Mouse (Mus musculus) ovary, adult 18-20 months (tissue): ENCODE measurements around the gene Ier3.
"Not testable (repeated sequence)": the region's sequence is repeated elsewhere in the genome, so short reads cannot be mapped to it uniquely, and the experiment has no call there.

ENCODE experiments used
- DNase-seq: peaks from one replicate; pipeline ENCODE4 v3.0.0; 2022; ENCODE audit warnings: low spot score, mixed read lengths

Ier3 gene

DNA sequence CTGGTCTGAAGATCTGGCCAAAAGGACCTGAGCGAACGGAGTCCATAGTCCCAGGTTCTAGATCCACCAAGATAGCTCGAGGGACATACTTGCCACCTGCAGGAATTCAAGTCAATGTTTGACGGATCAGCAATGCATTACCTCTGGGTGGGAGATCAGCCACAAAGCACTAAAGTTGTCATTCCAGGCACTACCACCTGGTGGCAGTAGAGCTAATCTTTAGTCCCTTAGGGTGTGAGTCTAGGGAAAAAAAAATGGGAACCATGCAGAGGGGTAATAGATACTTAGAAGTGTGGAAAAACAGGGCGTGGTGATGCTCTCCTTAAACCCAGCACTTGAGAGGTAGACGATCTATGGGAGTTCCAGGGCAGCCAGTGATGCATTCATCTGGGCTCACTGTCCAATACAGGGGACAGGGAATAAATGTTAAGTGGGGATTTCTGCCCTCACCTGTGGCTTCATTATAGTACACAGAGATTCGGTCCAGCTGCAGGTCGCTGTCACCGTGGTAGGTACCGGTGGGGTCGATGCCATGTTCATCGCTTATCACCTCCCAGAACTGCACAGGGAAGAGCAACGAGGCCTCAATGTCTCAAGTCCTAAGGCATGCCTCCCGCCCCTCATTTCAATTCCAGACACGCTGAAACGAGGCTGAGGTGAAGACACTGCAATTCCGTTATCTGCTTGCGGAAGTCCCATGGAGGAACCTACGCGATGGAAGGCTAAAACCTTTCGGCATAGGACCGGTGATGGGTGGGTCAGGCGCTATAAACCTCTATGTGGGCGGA, 14.9 kb downstream of the Ier3 start:
- peak; percentile 47 for DNase-seq

GRCm38 (mm10) chr17:35836991-35837422, 15.5 kb downstream of the Ier3 start:
- DNase-seq, result peak; percentile 84

DNA sequence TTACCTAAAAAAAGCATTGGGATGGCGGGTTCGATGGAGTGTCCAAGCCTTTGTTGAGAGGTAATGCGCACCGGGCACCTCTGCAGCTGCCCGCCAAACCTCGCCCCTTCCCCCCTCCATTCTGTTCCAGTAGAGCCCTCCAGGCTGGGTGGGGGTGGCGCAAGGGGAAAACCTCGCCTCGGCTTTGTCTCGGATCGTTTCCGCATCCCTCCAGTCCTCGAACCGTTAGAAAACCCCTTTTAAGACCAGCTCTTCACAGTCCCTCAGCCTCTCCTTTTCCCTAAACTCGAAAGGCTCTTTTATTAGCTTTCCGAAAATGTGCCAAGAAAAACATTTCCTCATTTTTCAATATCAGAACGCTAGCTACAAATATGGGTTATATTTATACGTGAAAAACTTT, 16.0 kb downstream of the Ier3 start:
- no peak for DNase-seq

DNA sequence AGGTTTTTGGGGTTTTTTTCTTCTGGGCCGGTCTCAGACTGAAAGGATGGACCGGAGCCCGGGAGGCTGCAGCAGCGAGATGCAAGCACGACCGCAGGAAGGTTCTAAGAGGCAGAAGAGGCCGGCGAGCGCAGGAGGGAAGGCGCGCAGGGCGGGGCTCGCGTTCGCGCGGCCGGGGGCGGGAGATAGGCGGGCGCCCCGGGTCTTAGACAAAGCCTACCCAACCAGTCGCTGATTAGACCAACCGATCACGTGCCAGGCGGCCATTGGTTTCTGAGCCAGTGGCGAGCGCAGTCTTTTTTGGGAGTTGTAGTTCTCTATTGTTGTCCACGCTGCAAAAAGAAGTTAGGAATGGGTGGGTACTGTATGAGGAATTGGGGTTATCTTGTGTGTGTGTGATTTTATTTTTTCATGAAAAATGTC, 16.6 kb downstream of the Ier3 start, which contains the start of gene Tubb5:
Tubb5 (minus strand) TSS at position 185 of the 423 bp plus-strand sequence.
- peak; percentile 96 for DNase-seq

- no peak for DNase-seq
These were observed 17.1 kb downstream of the Ier3 start for GRCm38 (mm10) chr17:35838570-35838969.

- DNase-seq, result not testable (repeated sequence)
These were observed 17.5 kb downstream of the Ier3 start for GRCm38 (mm10) chr17:35839002-35839401.

GRCm38 (mm10) chr17:35840561-35840960, 19.1 kb downstream of the Ier3 start:
- no peak for DNase-seq

GRCm38 (mm10) chr17:35841076-35841950, 19.8 kb downstream of the Ier3 start, which contains the start of gene Mdc1:
Gene Mdc1, plus strand, starts transcription at chr17:35841515.
- peak; percentile 99 for DNase-seq

- DNase-seq, result no peak
These were observed 20.5 kb downstream of the Ier3 start for GRCm38 (mm10) chr17:35842006-35842405.

DNA sequence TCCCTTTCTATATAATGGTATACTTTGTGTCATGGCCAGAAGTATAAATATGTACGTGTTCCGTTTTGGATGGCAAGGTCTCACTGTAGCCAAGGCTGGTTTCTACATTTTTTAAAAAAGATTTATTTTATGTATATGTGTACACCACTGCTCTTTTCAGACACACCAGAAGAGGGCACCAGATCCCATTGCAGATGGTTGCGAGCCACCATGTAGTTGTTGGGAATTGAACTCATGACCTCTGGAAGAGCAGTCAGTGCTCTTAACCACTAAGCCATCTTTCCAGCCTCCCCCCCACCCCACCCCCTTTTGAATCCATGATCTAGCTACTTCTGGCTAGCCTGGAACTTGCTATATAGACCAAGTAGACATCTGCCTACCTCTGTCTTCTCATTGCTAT, 22.0 kb downstream of the Ier3 start:
- no peak for DNase-seq

DNA sequence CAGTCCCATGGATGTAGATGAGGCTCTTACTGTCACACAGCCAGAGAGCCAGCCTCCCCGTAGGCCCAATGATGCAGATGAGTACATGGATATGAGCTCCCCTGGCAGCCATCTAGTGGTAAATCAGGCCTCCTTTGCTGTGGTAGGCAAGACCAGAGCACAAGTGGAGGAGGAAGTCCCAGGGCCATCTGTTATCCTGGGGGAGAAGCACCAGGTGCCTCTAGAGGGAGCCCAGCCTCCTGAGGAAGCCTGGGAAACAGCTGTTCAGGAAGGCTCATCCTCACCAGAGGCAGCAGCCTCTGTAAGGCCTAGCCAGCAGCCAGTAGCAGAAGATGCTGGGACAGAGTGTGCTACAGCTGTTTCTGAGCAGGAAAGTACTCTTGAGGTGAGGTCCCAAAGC, 26.6 kb downstream of the Ier3 start:
- DNase-seq, result no peak

DNA sequence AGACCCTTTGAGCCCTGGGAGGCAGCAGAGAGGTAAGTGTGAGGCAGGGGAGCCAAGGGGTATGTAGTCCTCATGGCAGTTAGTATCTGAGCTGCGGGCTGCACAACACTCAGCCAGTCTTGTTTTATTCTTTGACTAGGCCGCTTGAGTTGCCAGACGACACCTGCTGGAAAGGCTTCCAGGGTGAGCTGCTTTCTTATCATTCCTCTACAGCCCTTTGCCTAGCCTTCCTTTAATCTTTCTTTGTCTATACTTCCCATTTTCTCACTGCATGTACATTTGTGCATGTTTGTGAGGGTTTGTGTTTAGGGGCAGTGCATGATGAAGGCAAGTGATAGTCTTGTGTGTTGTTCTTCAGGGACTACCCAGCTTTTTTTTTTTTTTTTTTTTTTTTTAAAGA, 29.5 kb downstream of the Ier3 start:
- no peak for DNase-seq

DNA sequence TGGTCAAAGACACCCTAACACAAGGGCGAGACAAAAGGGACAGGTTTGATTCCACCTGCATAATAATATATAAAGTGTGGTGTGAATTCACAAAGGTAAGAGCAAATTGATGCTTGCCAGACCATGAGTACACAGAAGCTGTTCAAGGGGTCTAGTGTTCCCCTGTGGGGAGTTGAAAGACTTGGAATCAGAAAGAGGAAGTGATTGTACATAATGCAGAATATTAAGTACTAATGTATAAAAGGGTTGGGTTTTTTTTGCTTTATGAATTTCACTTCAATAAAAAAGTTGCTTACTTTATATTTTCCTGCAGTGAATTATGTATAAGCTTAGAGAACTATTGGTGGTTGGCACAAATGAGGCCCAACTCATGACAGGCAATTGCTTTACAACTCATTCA, 37.9 kb downstream of the Ier3 start:
- DNase-seq, result no peak

- DNase-seq, result no peak
These were observed 38.4 kb downstream of the Ier3 start for GRCm38 (mm10) chr17:35859835-35860234.

- no peak for DNase-seq
These were observed 39.3 kb downstream of the Ier3 start for GRCm38 (mm10) chr17:35860831-35861197.

- peak; percentile 79 for DNase-seq
These were observed 39.8 kb downstream of the Ier3 start, which contains the start of gene Nrm for GRCm38 (mm10) chr17:35861198-35861857. Gene Nrm, plus strand, starts transcription at chr17:35861318.

DNA sequence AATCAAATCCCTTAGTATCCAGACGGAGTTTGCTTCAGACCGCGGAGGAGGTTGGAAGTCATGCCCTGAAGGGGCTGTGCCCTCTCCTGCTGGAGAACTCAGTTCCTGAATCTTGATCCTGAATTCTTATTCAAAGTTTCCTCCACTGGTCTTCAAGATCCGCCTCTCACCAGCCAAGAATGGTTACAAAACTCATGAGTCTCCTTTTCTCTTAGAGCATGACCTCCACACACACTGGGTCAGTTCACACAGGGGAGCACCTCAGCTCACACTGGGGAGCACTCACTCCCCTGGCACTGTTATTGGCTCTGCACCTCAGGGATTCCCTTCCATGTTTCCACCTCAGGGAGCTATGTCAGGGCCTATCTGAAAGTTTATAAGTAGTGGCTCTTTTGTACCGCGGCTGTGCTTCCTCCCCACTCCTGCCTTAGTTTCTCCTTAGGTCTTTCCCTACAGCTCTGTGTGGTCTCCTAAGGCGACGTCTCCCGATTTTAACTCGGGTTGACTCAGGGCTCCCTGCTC, 43.4 kb downstream of the Ier3 start:
- DNase-seq, result no peak

- peak; percentile 67 for DNase-seq
These were observed 44.2 kb downstream of the Ier3 start, which contains the start of gene Ppp1r18 for GRCm38 (mm10) chr17:35865481-35866280. Gene Ppp1r18, plus strand, starts transcription at chr17:35865593.

DNA sequence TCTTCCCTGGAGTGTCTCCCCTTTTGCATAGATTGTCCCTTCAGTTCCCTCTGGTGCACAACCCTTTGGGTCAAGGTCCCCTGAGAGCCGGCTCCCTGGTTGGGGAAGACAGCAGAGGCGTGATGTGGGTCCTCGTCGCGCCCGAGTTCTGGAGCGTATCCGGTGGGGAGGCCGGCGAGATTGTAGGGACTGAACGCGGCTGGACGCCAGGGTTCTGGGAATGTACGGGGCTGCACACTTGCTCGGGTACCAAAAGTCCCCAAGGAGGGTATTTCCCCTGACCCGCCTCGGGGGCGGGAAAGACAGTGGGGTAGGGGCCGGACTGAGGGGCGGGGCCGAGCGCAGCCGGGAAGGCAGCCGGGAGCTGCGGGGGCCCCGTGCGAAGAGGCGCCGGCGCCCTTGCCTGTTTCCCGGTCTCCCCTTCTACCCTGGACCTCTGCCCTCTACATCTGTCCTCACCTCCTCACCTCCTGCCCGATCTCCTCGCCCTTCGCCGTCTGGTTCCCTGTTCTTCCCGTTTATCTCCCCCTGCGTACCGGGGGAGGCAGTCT, 44.9 kb downstream of the Ier3 start:
- peak; percentile 57 for DNase-seq
